Mouse (Mus musculus) liver, embryonic 14.5 days (tissue): ENCODE data around the gene Anxa7. TPM values are rescaled to one million over a fixed set of nuclear protein-coding genes. Genes with fewer than 3 reads are reported as not detected.

Source experiments
- ATAC-seq: fragments of 200-750 bp; cut with Nextera tagmentation; 2 replicates; pipeline ENCODE4 v1.8.0; 2017; ENCODE audit warnings: moderate number of reproducible peaks, mild to moderate bottlenecking, moderate library complexity; ENCODE audit not compliant: insufficient read depth
- DNase-seq, 3 experiments: peaks; one replicate each; pipeline ENCODE4 v3.0.0-alpha.2; 2012 to 2013; ENCODE audit warnings: low read depth in 3 of 3, low spot score in 3 of 3
- H3K27ac ChIP-seq: fragments of 300-500 bp; sonication (generic); 2 replicates; pipeline ENCODE4 v1.5.1; 2014; ENCODE audit warnings: moderate library complexity, mild to moderate bottlenecking, control low read depth, inconsistent platforms
- H3K27me3 ChIP-seq: fragments of 300-500 bp; sonication (generic); 2 replicates; pipeline ENCODE4 v1.6.1; 2014; ENCODE audit warnings: mild to moderate bottlenecking, low read length, moderate library complexity; ENCODE audit not compliant: control insufficient read depth, insufficient read depth
- H3K36me3 ChIP-seq: fragments of 300-500 bp; sonication (generic); replicated peaks from 2 replicates; pipeline ENCODE4 v1.6.1; 2014; ENCODE audit warnings: low read depth; ENCODE audit not compliant: control insufficient read depth, insufficient read depth
- H3K4me1 ChIP-seq, 2 experiments: fragments of 200-500 bp in 1 of 2; fragments of 300-500 bp in 1 of 2; sonication (generic) in 1 of 2; replicated peaks; 2 replicates each; pipeline ENCODE4 v1.6.1; 2012 to 2014; ENCODE audit warnings: antibody characterized with exemption in 1 of 2, inconsistent platforms in 1 of 2, low read length in 1 of 2; ENCODE audit not compliant: control insufficient read depth in 2 of 2, insufficient read depth in 2 of 2
- H3K4me2 ChIP-seq: fragments of 300-500 bp; sonication (generic); 2 replicates; pipeline ENCODE4 v1.6.1; 2014; ENCODE audit warnings: low read depth, mild to moderate bottlenecking, control low read depth, moderate library complexity
- H3K4me3 ChIP-seq, 2 experiments: fragments of 200-500 bp in 1 of 2; fragments of 300-500 bp in 1 of 2; sonication (generic) in 1 of 2; 2 replicates each; pipeline ENCODE4 v1.5.1; 2012 to 2014; ENCODE audit warnings: low read depth in 2 of 2, low read length in 2 of 2, mild to moderate bottlenecking in 2 of 2, control low read depth in 1 of 2, inconsistent platforms in 1 of 2, moderate library complexity in 1 of 2; ENCODE audit not compliant: insufficient read depth in 1 of 2
- H3K9ac ChIP-seq: fragments of 300-500 bp; sonication (generic); replicated peaks from 2 replicates; pipeline ENCODE4 v1.6.1; 2014; ENCODE audit warnings: mild to moderate bottlenecking, control low read depth, moderate library complexity
- H3K9me3 ChIP-seq: fragments of 300-500 bp; sonication (generic); 2 replicates; pipeline ENCODE4 v1.6.1; 2016; ENCODE audit warnings: low read length, mixed read lengths; ENCODE audit not compliant: control insufficient read depth
- CTCF ChIP-seq: IDR thresholded peaks from 2 replicates; pipeline ENCODE4 v1.5.1; 2016; ENCODE audit warnings: antibody characterized with exemption, low read depth, control low read depth
- EP300 ChIP-seq: IDR thresholded peaks from 2 replicates; pipeline ENCODE4 v1.6.1; 2016; ENCODE audit warnings: antibody characterized with exemption, low read depth
- WGBS: fragments of 180-500 bp; shearing (Covaris S2); extraction: QIAGEN DNeasy Blood & Tissue Kit; methylation state at CpG from one replicate; pipeline ENCODE4 v1.1.7; 2014; ENCODE audit not compliant: insufficient replicate concordance; 5-methylcytosine and 5-hydroxymethylcytosine counted together
- polyA plus RNA-seq, 2 experiments: library from polyadenylated mRNA; depleted of rRNA in 1 of 2; stranded (reverse) in 1 of 2; unstranded in 1 of 2; fragments of >200 nt; fragmentation: Nextera tagmentation in 1 of 2; extraction: Ambion mirVana in 1 of 2; gene quantifications; 2 replicates each; pipeline versions ENCODE4 v1.2.1 to v1.2.3; 2012 to 2014

Gene Anxa7
- polyA plus RNA-seq, 2 experiments: 36.6 to 41.6 TPM

DNA sequence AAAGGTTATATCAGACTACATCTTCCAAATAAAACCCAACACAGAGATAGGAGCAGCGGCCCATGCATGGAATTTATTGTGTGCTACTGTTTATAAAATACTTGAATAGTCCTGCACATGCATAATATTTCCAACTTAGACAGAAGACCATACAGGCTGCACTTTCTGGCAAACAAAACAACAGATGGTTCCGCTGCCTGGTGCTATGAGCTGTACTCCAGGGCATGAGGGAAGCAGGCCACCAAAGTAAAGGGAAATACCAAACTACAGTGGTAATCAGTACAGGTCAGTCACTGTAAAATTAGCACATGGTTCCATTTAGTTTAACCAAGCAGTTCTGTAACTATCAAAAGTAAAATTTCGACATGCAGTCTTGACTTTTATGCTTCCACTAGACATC lies 20.0 kb upstream of the Anxa7 start:
- WGBS: 76% methylated on average over 3 of the region's 3 CpGs
- H3K4me2 ChIP-seq: no peak overlapping the region
- no peak for TF ChIP-seq CTCF
- TF ChIP-seq EP300: no peak
- H3K27me3 ChIP-seq: no peaks in the 10 kb centered on the region
- no peaks in the 10 kb centered on the region for H3K9me3 ChIP-seq
- DNase-seq (no peak), ATAC-seq (no peak)
- no peak overlapping the region for H3K27ac ChIP-seq
- no peak overlapping the region for H3K4me3 ChIP-seq
- no peak overlapping the region for H3K9ac ChIP-seq
- H3K36me3 ChIP-seq: peaks cover 11% of the 10 kb centered on the region
- no peaks in the 10 kb centered on the region for H3K4me1 ChIP-seq

DNA sequence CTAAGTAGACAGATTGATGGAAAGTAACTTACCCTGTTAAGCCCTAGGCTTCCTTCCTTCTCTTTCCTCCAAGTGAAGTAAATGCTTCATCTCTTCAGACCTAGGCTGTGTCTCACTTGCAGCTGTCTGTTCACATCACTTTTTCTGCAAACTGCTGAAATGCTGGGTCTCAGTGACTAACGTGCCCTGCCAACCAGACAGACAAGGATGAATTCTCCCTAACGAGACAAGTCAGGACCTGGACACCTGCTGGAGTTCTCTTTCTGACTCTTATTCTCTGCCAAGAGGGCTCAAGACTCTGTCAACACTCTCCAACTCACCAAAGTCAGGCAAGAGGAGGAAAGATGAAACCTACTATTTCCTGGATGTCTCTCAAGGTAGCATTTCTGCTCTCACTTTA lies 16.7 kb upstream of the Anxa7 start, which contains the start of gene Mss51:
Gene Mss51, minus strand, starts transcription at position 299 of the 400 bp plus-strand sequence.
- Histone ChIP-seq H3K27me3 (no peaks in the 10 kb centered on the region), H3K4me1 (no peaks in the 10 kb centered on the region), H3K36me3 (peaks cover 14% of the 10 kb centered on the region), H3K4me3 (no peak within 1 kb of the TSS), H3K4me2 (no peak within 1 kb of the TSS), H3K9ac (no peak within 1 kb of the TSS), H3K9me3 (no peaks in the 10 kb centered on the region), H3K27ac (no peak within 1 kb of the TSS)
- ATAC-seq (no peak), DNase-seq (no peak)
- TF ChIP-seq CTCF (no peak), EP300 (no peak)
- 76% methylated on average over 2 of the region's 2 CpGs for WGBS

DNA sequence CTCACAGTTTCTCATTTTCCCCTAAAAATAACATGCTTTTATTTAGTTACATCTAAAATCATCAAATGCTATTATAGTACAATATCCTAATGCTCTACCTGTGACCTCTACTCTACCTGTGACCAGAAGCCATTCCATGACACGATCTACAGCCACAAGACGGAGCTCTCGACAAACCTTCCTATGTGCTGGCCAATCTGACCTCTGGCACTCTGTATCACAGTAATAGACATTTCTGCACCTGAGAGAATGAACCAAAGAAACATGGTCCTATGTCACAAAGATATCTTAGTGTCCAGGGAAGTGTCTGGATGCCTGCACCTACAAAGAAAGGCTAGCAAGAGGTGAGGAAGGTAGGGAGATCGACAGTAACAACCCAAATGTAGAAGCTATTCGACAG lies 6.1 kb upstream of the Anxa7 start:
- Histone ChIP-seq H3K4me3 (no peak overlapping the region), H3K9ac (no peak overlapping the region), H3K9me3 (no peaks in the 10 kb centered on the region), H3K4me1 (peaks cover 6 to 7% of the 10 kb centered on the region in 2 experiments), H3K4me2 (no peak overlapping the region), H3K36me3 (peaks cover 3% of the 10 kb centered on the region), H3K27me3 (no peaks in the 10 kb centered on the region), H3K27ac (no peak overlapping the region)
- WGBS: 86% methylated on average over 5 of the region's 5 CpGs
- TF ChIP-seq CTCF: no peak
- TF ChIP-seq EP300: no peak
- ATAC-seq (no peak), DNase-seq (no peak)

DNA sequence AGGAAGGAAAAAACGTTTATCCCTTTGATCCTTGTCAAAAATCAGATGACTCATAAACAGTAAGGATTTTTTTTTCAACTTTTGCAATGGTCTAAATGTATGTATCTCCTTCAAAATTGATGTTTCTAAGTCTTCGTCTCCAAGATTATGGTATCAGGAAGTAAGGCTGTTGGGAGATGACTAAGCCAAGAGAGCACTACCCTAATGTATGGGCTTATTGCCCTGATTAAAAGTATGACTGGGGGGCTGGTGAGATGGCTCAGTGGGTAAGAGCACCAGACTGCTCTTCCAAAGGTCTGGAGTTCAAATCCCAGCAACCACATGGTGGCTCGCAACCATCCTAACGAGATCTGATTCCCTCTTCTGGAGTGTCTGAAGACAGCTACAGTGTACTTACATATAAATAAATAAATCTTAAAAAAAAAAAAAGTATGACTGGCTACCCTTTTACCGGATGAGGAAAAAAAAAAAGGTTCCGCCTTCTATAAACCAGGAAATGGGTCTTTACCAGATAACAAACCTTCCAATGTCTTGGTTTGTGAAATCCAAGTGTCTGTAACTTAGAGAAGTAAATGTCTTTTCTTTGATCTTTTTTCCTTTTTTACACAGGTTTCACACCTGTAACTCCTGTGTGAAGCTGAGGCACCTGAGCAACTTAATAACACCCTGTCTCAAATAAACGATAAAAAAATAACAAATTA lies 2.3 kb upstream of the Anxa7 start:
- TF ChIP-seq CTCF: no peak
- TF ChIP-seq EP300: no peak
- Histone ChIP-seq H3K4me2 (no peak overlapping the region), H3K27me3 (no peaks in the 10 kb centered on the region), H3K27ac (no peak overlapping the region), H3K4me1 (peaks cover 20 to 22% of the 10 kb centered on the region in 2 experiments), H3K36me3 (peaks cover 3% of the 10 kb centered on the region), H3K4me3 (no peak overlapping the region), H3K9ac (no peak overlapping the region), H3K9me3 (no peaks in the 10 kb centered on the region)
- DNase-seq (no peak), ATAC-seq (no peak)
- WGBS: 68% methylated on average over 7 of the region's 7 CpGs

DNA sequence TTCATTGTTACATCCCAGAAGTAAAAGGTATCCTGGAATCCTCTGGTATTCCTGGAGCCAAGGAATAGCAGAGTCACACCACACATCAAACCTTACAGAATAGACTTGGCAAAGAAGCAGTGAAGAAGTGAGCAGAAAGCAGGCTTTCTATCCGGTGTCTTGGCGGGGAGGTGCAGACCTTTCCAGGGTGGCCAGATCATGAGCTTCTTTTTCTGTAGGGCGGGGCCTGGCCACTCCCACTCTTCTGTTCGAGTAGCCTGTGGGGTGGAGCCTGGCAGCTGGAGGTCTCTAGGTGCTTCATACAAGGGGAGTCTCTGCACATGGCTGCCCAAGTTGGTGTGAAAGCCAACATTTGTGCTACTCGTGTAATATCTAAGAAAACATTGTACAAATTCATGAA lies 1.3 kb upstream of the Anxa7 start:
- Histone ChIP-seq H3K4me3 (no peak overlapping the region), H3K4me2 (peak overlapping the region; percentile 47), H3K9ac (no peak overlapping the region), H3K4me1 (peaks cover 20 to 24% of the 10 kb centered on the region in 2 experiments), H3K27me3 (no peaks in the 10 kb centered on the region), H3K36me3 (peaks cover 3% of the 10 kb centered on the region), H3K9me3 (no peaks in the 10 kb centered on the region), H3K27ac (no peak overlapping the region)
- WGBS: 6% methylated on average over 5 of the region's 5 CpGs
- TF ChIP-seq CTCF (no peak), EP300 (no peak)
- ATAC-seq: no peak
- DNase-seq: peak; percentile 52 to 66 (median 59)
